Mouse (Mus musculus): ENCODE results near the gene Slc36a2. TPM values are rescaled to one million over a fixed set of nuclear protein-coding genes. Genes with fewer than 3 reads are reported as not detected.

Slc36a2 gene
- polyA plus RNA-seq, 1 experiment from 2014 or later = not detected

DNA sequence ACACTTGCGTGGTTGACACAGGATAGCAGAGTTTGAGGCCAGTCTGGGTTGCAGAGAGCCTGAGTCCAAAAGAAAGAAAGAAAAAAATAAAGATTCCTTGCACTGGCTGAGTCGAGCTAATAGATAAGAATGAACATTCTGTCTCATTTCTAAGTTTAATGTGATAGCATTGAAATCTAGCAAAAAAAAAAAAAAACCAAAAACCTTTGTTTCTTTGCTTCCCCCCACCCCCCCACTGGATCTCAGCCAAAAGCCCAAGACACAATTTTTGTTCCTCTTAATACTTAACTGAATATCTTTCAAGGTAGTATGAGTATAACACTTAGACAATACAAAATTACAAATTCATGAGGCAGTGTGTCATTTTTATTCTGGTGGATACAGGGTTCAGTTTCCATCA, 24.2 kb upstream of the Slc36a2 start:
- no peak overlapping the region for H3K4me3 ChIP-seq (replicated peaks)
- 70% methylated on average over 2 of the region's 2 CpGs for WGBS
- no peak overlapping the region for H3K4me2 ChIP-seq
- no peak for ATAC-seq (ENCODE audit: low FRiP score)
- no peak overlapping the region for H3K27ac ChIP-seq
- H3K9me3 ChIP-seq = no peaks in the 10 kb centered on the region
- H3K27me3 ChIP-seq = no peaks in the 10 kb centered on the region
- H3K4me1 ChIP-seq = peaks cover 12% of the 10 kb centered on the region
- H3K9ac ChIP-seq = no peak overlapping the region
- no peaks in the 10 kb centered on the region for H3K36me3 ChIP-seq (replicated peaks)

- 68% methylated on average over 6 of the region's 6 CpGs for WGBS
- no peak for ATAC-seq (ENCODE audit: low FRiP score)
- Histone ChIP-seq H3K36me3 (replicated peaks) (no peaks in the 10 kb centered on the region), H3K27me3 (no peaks in the 10 kb centered on the region), H3K9ac (no peak overlapping the region), H3K4me2 (no peak overlapping the region), H3K4me3 (replicated peaks) (no peak overlapping the region), H3K4me1 (peaks cover 12% of the 10 kb centered on the region), H3K9me3 (no peaks in the 10 kb centered on the region), H3K27ac (no peak overlapping the region)
Observed at GRCm38 (mm10) chr11:55208001-55208690, 23.3 kb upstream of the Slc36a2 start.

DNA sequence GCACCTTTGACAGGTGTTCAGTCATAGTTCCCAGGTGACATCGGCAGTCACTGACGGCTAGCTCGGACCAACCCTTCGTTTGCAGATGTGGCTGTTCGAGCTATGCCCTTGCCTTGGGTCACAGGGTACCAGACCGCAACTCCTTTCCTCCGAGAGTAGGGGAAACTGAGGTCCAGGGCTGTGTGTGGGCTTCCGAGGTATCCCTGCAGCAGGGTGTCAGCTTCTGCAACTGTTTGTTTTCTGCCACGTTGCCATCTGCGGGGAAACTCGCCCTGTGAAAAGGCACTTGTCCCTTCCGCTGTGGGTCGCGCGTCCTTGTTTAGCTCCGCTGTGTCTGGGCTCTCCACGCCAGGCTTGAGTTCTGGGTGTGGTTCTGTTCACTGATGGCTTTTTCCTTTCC, 19.7 kb upstream of the Slc36a2 start:
- WGBS = 11% methylated on average over 17 of the region's 17 CpGs
- no peaks in the 10 kb centered on the region for H3K9me3 ChIP-seq
- no peak overlapping the region for H3K27ac ChIP-seq
- ATAC-seq (ENCODE audit: low FRiP score) = no peak; the same call in 1 of the 2 replicates
- peaks cover 12% of the 10 kb centered on the region for H3K4me1 ChIP-seq
- peak overlapping the region; percentile 83 for H3K4me3 ChIP-seq (replicated peaks)
- no peaks in the 10 kb centered on the region for H3K36me3 ChIP-seq (replicated peaks)
- peak overlapping the region; percentile 98 for H3K4me2 ChIP-seq
- peak overlapping the region; percentile 78 for H3K9ac ChIP-seq
- peaks cover 5% of the 10 kb centered on the region; the same call in 1 of the 2 replicates for H3K27me3 ChIP-seq

DNA sequence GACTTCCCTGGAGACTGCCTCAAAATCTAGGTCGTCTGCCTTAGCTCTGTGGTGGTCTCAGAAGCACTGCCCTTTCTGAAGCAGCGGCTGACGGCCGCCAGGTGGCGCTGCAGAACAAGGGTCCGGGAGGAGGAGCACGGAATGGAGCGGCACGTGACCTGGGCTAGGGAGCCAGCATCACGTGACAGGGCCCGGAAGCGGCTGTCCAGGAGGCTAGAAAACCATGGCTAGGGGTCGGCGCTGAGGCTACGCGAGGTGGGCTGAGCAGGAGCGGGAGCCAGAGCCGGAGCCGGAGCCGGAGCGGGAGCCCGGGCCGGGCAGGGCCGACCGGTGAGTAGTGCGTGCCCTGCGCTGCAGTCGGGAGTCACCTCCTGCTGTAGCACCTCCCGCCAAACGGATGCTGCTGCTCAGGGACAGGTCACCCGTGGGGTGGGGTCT, 19.3 kb upstream of the Slc36a2 start, which contains the start of gene Slc36a1:
Slc36a1 (plus strand) TSS at position 192 of the 438 bp plus-strand sequence.
- peaks cover 12% of the 10 kb centered on the region for H3K4me1 ChIP-seq
- peak within 1 kb of the TSS; percentile 98 for H3K4me2 ChIP-seq
- H3K4me3 ChIP-seq (replicated peaks) = peak within 1 kb of the TSS; percentile 83
- no peaks in the 10 kb centered on the region for H3K36me3 ChIP-seq (replicated peaks)
- under 1% methylated on average over 31 of the region's 31 CpGs for WGBS
- peak; percentile 96 for ATAC-seq (ENCODE audit: low FRiP score)
- H3K9me3 ChIP-seq = no peaks in the 10 kb centered on the region
- H3K27ac ChIP-seq = no peak within 1 kb of the TSS
- H3K27me3 ChIP-seq = peaks cover 5% of the 10 kb centered on the region; the same call in 1 of the 2 replicates
- H3K9ac ChIP-seq = peak within 1 kb of the TSS; percentile 78

GRCm38 (mm10) chr11:55197740-55198510, 13.0 kb upstream of the Slc36a2 start:
- H3K27me3 ChIP-seq = peaks cover 5% of the 10 kb centered on the region; the same call in 1 of the 2 replicates
- ATAC-seq (ENCODE audit: low FRiP score) = no peak
- no peaks in the 10 kb centered on the region for H3K36me3 ChIP-seq (replicated peaks)
- H3K9me3 ChIP-seq = no peaks in the 10 kb centered on the region
- H3K4me1 ChIP-seq = no peaks in the 10 kb centered on the region
- H3K4me2 ChIP-seq = no peak overlapping the region
- no peak overlapping the region for H3K9ac ChIP-seq
- WGBS = 86% methylated on average over 8 of the region's 8 CpGs
- H3K4me3 ChIP-seq (replicated peaks) = no peak overlapping the region
- H3K27ac ChIP-seq = no peak overlapping the region

- Histone ChIP-seq H3K9ac (no peak overlapping the region), H3K9me3 (no peaks in the 10 kb centered on the region), H3K4me2 (no peak overlapping the region), H3K27me3 (peaks cover 5% of the 10 kb centered on the region; the same call in 1 of the 2 replicates), H3K4me1 (no peaks in the 10 kb centered on the region), H3K4me3 (replicated peaks) (no peak overlapping the region), H3K27ac (no peak overlapping the region), H3K36me3 (replicated peaks) (no peaks in the 10 kb centered on the region)
- 73% methylated on average over 6 of the region's 6 CpGs for WGBS
- ATAC-seq (ENCODE audit: low FRiP score) = no peak
Observed at GRCm38 (mm10) chr11:55197086-55197485, 12.2 kb upstream of the Slc36a2 start.

DNA sequence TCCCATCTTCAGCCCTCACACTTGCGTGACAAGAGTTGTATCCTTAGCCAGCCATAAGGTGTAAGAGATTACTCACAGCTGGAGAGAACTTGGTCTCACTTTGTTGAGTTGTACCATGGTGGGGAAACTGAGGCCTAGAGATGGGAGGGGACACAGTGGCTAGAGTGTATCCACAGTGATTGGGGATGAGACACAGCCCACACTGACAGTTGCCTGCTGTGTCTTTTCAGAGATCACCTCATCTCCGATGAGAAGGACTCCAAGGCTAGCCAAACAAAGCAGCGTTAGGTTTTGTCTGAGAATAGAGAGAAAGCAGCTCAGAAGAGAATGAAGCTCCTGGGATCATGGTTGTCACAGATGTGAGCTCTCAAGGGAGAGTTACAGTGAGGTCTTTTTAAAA, 5.3 kb upstream of the Slc36a2 start:
- no peaks in the 10 kb centered on the region for H3K4me1 ChIP-seq
- no peak for ATAC-seq (ENCODE audit: low FRiP score)
- H3K27me3 ChIP-seq = no peaks in the 10 kb centered on the region
- no peak overlapping the region for H3K27ac ChIP-seq
- H3K9ac ChIP-seq = no peak overlapping the region
- no peaks in the 10 kb centered on the region for H3K36me3 ChIP-seq (replicated peaks)
- 85% methylated on average over 3 of the region's 3 CpGs for WGBS
- no peak overlapping the region for H3K4me2 ChIP-seq
- no peaks in the 10 kb centered on the region for H3K9me3 ChIP-seq
- no peak overlapping the region for H3K4me3 ChIP-seq (replicated peaks)

GRCm38 (mm10) chr11:55187777-55188176, 2.9 kb upstream of the Slc36a2 start:
- Histone ChIP-seq H3K36me3 (replicated peaks) (no peaks in the 10 kb centered on the region), H3K4me2 (no peak overlapping the region), H3K4me3 (replicated peaks) (no peak overlapping the region), H3K9ac (no peak overlapping the region), H3K9me3 (no peaks in the 10 kb centered on the region), H3K27ac (no peak overlapping the region), H3K27me3 (no peaks in the 10 kb centered on the region), H3K4me1 (no peaks in the 10 kb centered on the region)
- WGBS = 82% methylated on average over 6 of the region's 6 CpGs
- ATAC-seq (ENCODE audit: low FRiP score) = no peak

- no peaks in the 10 kb centered on the region for H3K9me3 ChIP-seq
- no peak overlapping the region for H3K9ac ChIP-seq
- H3K27me3 ChIP-seq = no peaks in the 10 kb centered on the region
- no peak overlapping the region for H3K4me3 ChIP-seq (replicated peaks)
- H3K4me1 ChIP-seq = no peaks in the 10 kb centered on the region
- WGBS = 89% methylated on average over 4 of the region's 4 CpGs
- no peak for ATAC-seq (ENCODE audit: low FRiP score)
- no peak overlapping the region for H3K4me2 ChIP-seq
- no peaks in the 10 kb centered on the region for H3K36me3 ChIP-seq (replicated peaks)
- H3K27ac ChIP-seq = no peak overlapping the region
Observed at GRCm38 (mm10) chr11:55187292-55187691, 2.4 kb upstream of the Slc36a2 start.

DNA sequence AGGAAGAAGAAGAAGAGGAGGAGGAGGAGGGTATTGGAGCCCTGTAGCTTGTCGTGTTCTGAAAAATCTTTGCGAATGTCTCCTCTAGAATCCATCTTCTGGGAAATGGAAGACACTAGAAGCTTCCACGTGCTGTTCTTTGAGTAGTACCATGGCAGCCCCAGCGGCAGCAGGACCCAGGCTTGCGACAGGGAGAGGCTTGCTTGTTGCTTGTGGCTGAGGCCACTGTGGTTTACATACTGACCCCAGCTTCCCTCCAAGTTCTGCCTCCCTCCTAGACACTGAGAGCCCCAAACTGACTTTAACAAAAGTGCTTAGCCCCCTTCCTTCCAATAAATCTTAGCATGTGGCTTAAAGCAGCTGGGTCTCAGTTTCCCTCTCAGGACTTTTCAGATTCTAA, 631 bp downstream of the Slc36a2 start:
- no peak overlapping the region for H3K9ac ChIP-seq
- no peak for ATAC-seq (ENCODE audit: low FRiP score)
- no peak overlapping the region for H3K4me2 ChIP-seq
- no peaks in the 10 kb centered on the region for H3K36me3 ChIP-seq (replicated peaks)
- H3K9me3 ChIP-seq = no peaks in the 10 kb centered on the region
- whole genome bisulfite sequencing = 85% methylated on average over 5 of the region's 5 CpGs
- no peak overlapping the region for H3K27ac ChIP-seq
- no peaks in the 10 kb centered on the region for H3K4me1 ChIP-seq
- no peak overlapping the region for H3K4me3 ChIP-seq (replicated peaks)
- H3K27me3 ChIP-seq = no peaks in the 10 kb centered on the region

- WGBS = 72% methylated on average over 7 of the region's 7 CpGs
- no peak overlapping the region for H3K4me3 ChIP-seq (replicated peaks)
- no peaks in the 10 kb centered on the region for H3K27me3 ChIP-seq
- H3K4me2 ChIP-seq = no peak overlapping the region
- ATAC-seq (ENCODE audit: low FRiP score) = no peak
- H3K9me3 ChIP-seq = no peaks in the 10 kb centered on the region
- H3K27ac ChIP-seq = no peak overlapping the region
- no peak overlapping the region for H3K9ac ChIP-seq
- no peaks in the 10 kb centered on the region for H3K4me1 ChIP-seq
- H3K36me3 ChIP-seq (replicated peaks) = no peaks in the 10 kb centered on the region
Observed at GRCm38 (mm10) chr11:55183124-55183523, 1.8 kb downstream of the Slc36a2 start.

DNA sequence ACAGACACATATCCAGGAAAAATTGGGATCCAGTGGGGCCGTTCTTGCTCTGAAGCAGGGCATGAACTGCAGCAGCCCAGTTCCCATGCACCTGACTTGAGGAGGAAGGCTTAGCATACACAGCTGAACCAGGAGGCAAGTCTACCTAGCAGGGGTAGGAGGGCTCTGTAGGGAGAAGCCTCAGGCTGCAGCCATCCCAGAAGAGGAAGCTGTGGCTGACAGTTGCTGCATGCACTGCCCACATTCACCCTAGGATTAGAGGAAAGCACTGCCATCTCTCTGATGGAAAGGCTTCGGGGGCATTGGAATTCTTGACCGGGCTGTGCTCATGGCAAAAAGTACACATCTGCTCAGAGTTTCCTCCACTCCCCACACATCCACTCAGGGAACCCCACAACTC, 5.0 kb downstream of the Slc36a2 start:
- ATAC-seq (ENCODE audit: low FRiP score) = no peak
- Histone ChIP-seq H3K9ac (no peak overlapping the region), H3K27me3 (no peaks in the 10 kb centered on the region), H3K4me3 (replicated peaks) (no peak overlapping the region), H3K36me3 (replicated peaks) (no peaks in the 10 kb centered on the region), H3K4me2 (no peak overlapping the region), H3K27ac (no peak overlapping the region), H3K9me3 (no peaks in the 10 kb centered on the region), H3K4me1 (no peaks in the 10 kb centered on the region)
- WGBS = 90% methylated on average over 3 of the region's 3 CpGs
